Mouse (Mus musculus) small intestine, adult 2 months (tissue): ENCODE results near the gene Irx4.
A peak's percentile ranks its signal among the peaks of the same experiment; 100 is the strongest.

Source experiments
- CTCF ChIP-seq: fragments of 200-500 bp; IDR thresholded peaks from 2 replicates; pipeline ENCODE4 v1.5.1; 2012; ENCODE audit warnings: low read depth, mild to moderate bottlenecking, control low read depth, inconsistent platforms, low read length, moderate library complexity, mixed read lengths; ENCODE audit not compliant: insufficient replicate concordance, insufficient read length; ENCODE audit errors: extremely low read depth
- POLR2A ChIP-seq: fragments of 200-500 bp; IDR thresholded peaks from 2 replicates; pipeline ENCODE4 v1.6.1; 2012; ENCODE audit warnings: low read depth, mild to moderate bottlenecking, control low read depth, inconsistent platforms, low read length, moderate library complexity

DNA sequence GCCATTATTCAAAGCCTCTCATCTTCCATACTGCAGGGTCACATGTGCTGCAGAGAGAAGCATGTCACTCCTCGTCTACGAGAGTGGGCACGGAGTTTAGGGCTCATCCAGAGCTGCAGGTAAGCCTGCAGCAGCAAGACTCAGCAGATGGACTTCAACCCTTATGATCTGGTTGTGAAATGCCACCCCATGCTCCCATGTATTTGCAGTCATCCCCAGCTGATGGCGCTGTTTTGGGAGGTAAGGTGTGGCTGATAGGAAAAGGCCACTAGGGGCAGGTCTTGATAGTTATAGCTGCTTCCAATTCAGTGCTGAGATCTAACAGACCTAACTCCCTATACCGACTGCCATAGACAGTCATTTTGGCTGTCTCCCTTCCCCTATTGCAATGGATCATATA is 8.3 kb upstream of the Irx4 start:
- TF ChIP-seq CTCF (peak; percentile 51; the same call in 1 of the 2 replicates), POLR2A (no peak)
